Mouse (Mus musculus) mammary gland, adult 2 months (tissue): ENCODE results near the gene Gm8068. TPM values are rescaled to one million over a fixed set of nuclear protein-coding genes. Genes with fewer than 3 reads are reported as not detected.

ENCODE experiments used
- polyA plus RNA-seq: library from polyadenylated mRNA; depleted of rRNA; stranded (reverse); fragments of >200 nt; gene quantifications from 2 replicates; pipeline ENCODE4 v1.2.3, GENCODE M21; 2012; ENCODE audit warnings: low replicate concordance; rRNA removed

Gene Gm8068
- polyA plus RNA-seq, result not detected in 2 replicates

DNA sequence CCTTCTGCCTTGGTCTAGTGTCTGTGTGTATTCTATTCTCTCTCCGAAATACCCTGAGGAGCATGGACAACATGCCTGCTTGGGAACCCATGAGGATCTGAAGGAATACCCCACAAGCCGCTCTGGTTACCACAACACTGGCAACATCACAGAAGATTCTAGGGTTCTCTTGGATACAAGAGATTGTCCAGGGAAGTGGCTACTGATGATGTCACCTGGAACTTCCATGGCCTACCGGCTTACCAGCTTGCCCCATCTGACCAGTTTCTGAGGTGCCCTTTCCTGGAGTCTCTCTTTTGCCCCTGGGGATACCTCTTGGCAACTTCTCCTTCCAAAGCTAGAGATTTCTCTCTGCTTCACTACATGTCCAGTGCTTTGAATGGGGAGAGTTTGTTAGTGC is at the start of gene Gm8068:
TSS of gene Gm8068 (minus strand) at position 101 of the 400 bp plus-strand sequence.

DNA sequence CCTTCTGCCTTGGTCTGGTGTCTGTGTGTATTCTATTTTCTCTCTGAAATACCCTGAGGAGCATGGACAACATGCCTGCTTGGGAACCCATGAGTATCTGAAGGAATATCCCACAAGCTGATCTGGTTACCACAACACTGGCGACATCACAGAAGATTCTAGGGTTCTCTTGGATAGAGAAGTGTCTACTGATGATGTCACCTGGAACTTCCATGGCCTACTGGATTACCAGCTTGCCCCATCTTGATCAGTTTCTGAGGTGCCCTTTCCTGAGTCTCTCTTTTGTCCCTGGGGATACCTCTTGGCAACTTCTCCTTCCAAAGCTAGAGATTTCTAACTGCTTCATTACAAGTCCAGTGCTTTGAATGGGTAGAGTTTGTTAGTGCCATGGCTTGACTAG is 48.8 kb upstream of the Gm8068 start, which contains the start of gene Gm7929:
TSS of gene Gm7929 (minus strand) at position 101 of the 400 bp plus-strand sequence.

Other genes with a start within 250 kb of the Gm8068 start
- gene Gm7954, start 248.4 kb downstream of the Gm8068 start, polyA plus RNA-seq, result not detected in 2 replicates
- gene Gm3486, start 212.4 kb downstream of the Gm8068 start, polyA plus RNA-seq, result not detected in 2 replicates
- not detected in 2 replicates for gene Gm7970, start 146.3 kb downstream of the Gm8068 start, polyA plus RNA-seq
- gene 1700049E17Rik2, start 128.7 kb downstream of the Gm8068 start, polyA plus RNA-seq, result not detected in 2 replicates
- gene Gm3072, start 77.3 kb downstream of the Gm8068 start, polyA plus RNA-seq, result not detected in 2 replicates
- gene Gm3676, start 55.4 kb downstream of the Gm8068 start, polyA plus RNA-seq, result not detected in 2 replicates
- not detected in 2 replicates for gene Gm7929, start 48.7 kb upstream of the Gm8068 start, polyA plus RNA-seq
- gene Gm47189, start 70.6 kb upstream of the Gm8068 start, polyA plus RNA-seq, result not detected in 2 replicates
- gene Gm7980, start 205.4 kb upstream of the Gm8068 start, polyA plus RNA-seq, result not detected in 2 replicates
- not detected in 2 replicates for gene 1700049E17Rik1, start 223.1 kb upstream of the Gm8068 start, polyA plus RNA-seq
- not detected in 2 replicates for gene 1700024B05Rik, start 242.1 kb upstream of the Gm8068 start, polyA plus RNA-seq